Mouse (Mus musculus) bone marrow macrophage, adult 2 months (primary cell): ENCODE results near the gene Fbxl3. TPM values are rescaled to one million over a fixed set of nuclear protein-coding genes. Genes with fewer than 3 reads are reported as not detected.

Experiments
- H3K27ac ChIP-seq: 2 replicates; pipeline ENCODE4 v1.5.1; 2012; ENCODE audit warnings: low read depth, low read length; ENCODE audit not compliant: insufficient read depth
- H3K4me1 ChIP-seq: 2 replicates; pipeline ENCODE4 v1.6.1; 2012; ENCODE audit warnings: low read length; ENCODE audit not compliant: control insufficient read depth, insufficient read depth
- H3K4me3 ChIP-seq: 2 replicates; pipeline ENCODE4 v1.5.1; 2012; ENCODE audit warnings: mild to moderate bottlenecking, low read length, moderate library complexity; ENCODE audit not compliant: insufficient read depth
- CTCF ChIP-seq: IDR thresholded peaks from 2 replicates; pipeline ENCODE4 v1.5.1; 2012; ENCODE audit warnings: low read depth, mild to moderate bottlenecking, low read length, moderate library complexity
- POLR2A ChIP-seq: IDR thresholded peaks from 2 replicates; pipeline ENCODE4 v1.6.1; 2012; ENCODE audit warnings: mild to moderate bottlenecking, low read depth, low read length, borderline replicate concordance
- polyA plus RNA-seq: library from polyadenylated mRNA; stranded (reverse); fragments of >200 nt; gene quantifications from 2 replicates; pipeline ENCODE4 v1.2.4, GENCODE M21; 2012; ENCODE audit not compliant: missing spikeins, insufficient read depth, insufficient read length

The Fbxl3 gene
- 69.0 and 80.2 TPM in 2 replicates for polyA plus RNA-seq

DNA sequence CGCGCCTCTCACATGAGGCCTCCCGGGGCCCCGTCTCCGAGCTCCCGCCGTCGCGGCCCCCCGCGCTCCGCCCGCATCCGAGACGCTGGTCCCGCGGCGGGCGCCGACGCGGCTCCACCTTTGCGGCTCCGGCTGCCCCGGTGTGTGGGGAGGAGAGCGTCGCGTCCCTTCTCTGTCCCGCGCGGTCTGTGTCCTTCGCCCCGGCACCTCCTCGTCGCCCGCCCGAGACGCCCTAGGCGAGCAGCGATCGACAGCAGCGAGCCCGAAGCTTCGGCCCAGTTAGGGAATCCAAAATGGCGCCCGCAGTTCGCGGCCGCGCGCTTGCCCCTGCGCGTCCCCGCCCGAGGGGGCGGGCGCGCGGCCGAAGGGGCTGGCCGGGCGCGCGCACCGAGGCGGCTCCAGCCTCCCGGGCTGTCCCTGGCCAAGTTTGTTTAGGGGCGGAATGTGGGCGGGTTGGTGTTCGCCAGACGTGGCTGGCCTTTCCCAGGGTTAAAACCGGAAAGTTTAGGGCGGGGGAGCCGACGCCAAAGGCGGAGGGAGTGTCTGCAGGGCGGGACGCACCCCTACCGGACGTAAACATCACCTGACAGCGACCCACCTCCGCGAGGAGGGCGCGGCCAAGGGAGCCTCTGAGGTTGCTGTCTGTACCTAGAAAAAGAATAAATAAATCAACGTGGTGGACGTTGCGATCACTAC is at the start of gene Fbxl3:
Gene Fbxl3 (minus strand): TSS at position 329 of the 696 bp plus-strand sequence.
- H3K4me1 ChIP-seq, result peaks cover 24% of the 10 kb centered on the region
- peak within 1 kb of the TSS; percentile 87 for H3K4me3 ChIP-seq
- TF ChIP-seq CTCF (no peak), POLR2A (no peak)
- peak within 1 kb of the TSS; percentile 95 for H3K27ac ChIP-seq

DNA sequence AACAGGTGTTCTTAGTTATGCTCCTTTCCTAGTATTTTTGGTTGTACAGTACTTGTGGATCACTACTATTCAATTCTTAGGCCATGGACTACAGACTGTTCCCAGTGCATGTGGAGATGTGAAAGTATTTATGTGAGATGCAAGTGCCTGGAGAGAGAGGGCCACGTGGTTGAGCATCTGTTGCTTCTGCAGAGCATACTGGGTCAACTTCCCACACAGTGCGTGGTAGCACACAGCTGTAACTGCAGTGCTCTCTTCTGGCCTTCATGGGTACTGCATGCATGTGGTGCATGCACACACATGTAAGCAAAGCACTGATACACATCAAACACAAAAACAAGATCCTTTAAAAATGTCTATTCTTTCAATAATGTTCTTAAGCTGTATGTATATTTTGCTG is 32.6 kb upstream of the Fbxl3 start:
- Histone ChIP-seq H3K4me3 (no peak overlapping the region), H3K27ac (no peak overlapping the region), H3K4me1 (no peaks in the 10 kb centered on the region)
- TF ChIP-seq CTCF, result peak; percentile 36; the same call in 1 of the 2 replicates
- no peak for TF ChIP-seq POLR2A

DNA sequence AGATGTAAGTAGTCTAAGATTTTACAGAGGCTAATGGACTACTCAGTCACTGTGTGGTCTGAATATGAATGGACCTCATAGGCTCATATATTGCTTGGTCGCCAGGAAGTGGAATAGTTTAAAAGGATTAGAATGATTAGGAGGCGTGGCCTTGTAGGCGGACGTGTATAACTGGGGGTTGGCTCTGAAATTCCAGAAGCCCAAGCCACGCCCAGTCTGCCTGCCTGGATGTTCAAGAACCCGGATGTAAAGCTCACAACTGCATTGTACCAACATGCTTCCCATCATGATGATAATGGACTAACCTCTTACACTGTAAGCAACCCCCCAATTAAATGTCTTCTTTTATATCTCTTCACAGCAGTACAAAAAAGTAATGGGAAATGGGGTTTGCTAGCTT is 26.4 kb upstream of the Fbxl3 start:
- no peak overlapping the region for H3K27ac ChIP-seq
- no peaks in the 10 kb centered on the region for H3K4me1 ChIP-seq
- H3K4me3 ChIP-seq, result no peak overlapping the region
- TF ChIP-seq POLR2A (no peak), CTCF (no peak)

DNA sequence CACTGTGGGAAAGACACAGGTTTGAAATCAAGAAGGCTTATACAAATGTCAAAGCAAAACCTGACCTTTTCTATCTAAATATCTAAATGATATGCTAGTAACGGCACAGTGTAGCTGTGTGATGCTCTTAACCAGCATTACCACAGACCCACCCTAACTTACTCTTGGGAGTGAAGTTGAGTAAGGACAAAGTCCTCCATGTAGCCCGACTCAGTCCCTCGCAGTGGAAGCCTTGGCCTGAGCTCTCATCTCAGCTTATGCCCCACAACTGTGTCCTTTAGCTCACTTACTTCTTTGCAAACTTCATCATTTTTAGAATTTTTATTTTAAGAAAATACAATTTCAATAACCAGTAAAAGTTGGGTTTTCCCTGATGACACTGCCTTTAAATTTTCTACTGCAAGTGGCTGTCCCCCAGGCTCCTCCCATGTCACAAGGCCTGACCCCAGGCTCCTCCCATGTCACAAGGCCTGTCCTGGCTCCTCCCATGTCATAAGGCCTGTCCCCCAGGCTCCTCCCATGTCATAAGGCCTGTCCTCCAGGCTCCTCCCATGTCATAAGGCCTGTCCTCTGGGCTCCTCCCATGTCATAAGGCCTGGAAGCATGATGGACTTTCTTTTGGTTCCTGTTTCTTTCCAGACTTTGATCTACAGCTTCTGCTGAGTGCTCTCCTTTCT is 15.8 kb upstream of the Fbxl3 start:
- TF ChIP-seq POLR2A, result no peak
- no peak for TF ChIP-seq CTCF
- H3K27ac ChIP-seq, result peak overlapping the region; percentile 81

DNA sequence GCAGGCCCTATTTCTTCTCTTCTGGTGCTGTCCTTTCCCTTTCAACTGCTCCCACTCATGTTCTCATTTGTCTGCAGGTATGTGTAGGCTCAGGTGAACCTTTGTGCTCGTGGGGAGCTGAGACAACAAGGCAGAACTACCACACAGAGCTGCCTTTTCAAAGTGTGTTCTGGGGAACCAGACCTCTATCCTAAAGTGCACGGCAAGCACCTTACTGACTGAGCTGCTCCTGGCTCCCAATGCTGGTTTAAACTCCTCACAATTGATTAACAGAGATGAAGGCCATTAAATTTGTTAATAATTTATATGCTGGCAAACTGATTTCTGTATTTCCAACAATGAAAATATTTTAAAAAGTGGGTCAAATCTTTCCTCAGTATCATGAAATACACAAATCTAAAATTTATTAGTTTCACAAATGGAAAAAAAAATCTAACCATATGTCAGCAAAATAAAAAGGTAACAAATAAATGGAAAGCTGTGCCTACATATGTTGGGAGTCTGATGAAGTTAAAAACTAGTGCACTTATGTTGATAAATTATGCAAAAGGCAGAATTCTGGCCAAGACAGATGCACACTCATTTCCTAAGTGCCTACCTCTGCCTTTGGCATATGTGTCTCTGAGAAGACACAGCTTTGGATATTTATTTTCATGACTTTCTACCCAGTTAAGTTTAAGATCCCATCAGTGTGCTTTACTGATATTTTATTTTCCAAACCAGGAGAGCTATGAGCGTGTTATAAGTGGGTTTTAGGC is 13.4 kb upstream of the Fbxl3 start:
- no peak overlapping the region for H3K27ac ChIP-seq
- TF ChIP-seq POLR2A, result no peak
- no peak for TF ChIP-seq CTCF
- H3K4me1 ChIP-seq, result peaks cover 17% of the 10 kb centered on the region
- H3K4me3 ChIP-seq, result no peak overlapping the region

More for the DNA sequence above, 15.8 kb upstream of the Fbxl3 start:
- no peak overlapping the region for H3K4me3 ChIP-seq
- H3K4me1 ChIP-seq, result peaks cover 17% of the 10 kb centered on the region

DNA sequence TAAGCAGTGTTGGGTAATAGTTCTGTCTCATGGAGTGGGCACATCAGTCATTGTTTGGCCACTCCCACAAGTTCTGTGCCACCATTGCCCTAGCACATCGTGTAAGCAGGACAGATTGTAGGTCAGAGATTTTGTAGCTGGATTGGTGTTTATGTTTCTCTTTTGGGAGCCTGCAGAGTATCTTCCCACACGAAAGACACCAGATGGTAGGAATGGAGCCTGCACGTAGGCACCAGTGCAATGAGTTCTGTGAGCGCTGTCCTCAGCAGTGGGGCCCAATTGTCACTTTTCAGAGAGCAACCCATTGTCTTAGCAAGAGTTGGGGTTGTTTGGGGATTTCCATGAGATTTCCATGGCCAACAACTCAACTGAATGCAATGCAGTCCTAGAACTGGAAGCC is 10.6 kb upstream of the Fbxl3 start:
- no peak for TF ChIP-seq POLR2A
- no peak for TF ChIP-seq CTCF
- H3K4me1 ChIP-seq, result peaks cover 7% of the 10 kb centered on the region
- H3K27ac ChIP-seq, result no peak overlapping the region
- H3K4me3 ChIP-seq, result no peak overlapping the region

DNA sequence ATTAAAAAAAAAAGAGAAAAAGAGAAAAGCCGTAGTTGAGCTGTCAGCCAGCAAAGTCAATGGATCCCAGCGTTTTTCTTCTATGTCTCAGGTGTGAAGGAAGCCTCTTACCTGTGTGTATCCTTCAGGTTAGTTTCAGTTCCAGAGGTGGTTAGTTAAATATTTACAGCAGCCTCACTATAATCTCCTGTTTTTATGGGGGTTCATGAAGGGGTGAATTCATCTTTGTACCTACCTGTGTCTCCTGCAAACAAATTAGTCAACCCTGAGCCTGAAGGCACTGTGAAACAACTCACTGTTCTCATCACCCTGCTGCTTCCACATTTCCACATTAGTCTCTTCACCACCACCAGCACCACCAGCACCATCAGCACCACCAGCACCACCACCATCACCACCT is 6.9 kb upstream of the Fbxl3 start:
- no peak for TF ChIP-seq CTCF
- TF ChIP-seq POLR2A, result no peak
- Histone ChIP-seq H3K4me3 (no peak overlapping the region), H3K27ac (no peak overlapping the region), H3K4me1 (peaks cover 5% of the 10 kb centered on the region)

DNA sequence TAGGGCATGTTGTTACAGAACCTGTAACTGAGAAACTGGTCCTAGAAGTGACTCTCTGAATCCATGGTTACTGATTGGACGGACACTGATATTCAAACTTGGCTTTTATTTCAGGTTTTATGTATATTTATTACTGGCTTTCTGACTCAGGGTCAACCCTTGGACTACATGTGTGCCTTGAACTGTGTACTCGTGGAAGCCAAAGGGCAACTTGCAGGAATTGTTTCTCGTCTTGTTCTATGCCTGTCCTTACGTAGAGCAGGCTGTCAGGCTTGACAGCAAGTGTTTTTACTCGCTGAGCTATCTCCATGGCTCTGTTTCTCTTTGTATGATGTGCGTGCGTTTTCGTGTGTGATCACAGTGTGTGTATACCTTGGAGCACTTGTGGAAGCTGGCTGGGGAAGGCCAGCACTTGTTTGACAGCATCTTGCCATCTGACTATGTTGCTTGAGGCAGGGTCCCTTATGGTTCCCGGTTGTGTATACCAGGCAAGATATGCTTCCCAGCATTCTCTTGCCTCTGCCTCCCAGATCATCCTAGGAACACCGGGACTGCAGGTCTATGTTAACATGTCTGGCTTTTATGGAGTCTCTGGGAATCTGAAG is 3.5 kb upstream of the Fbxl3 start:
- peaks cover 5% of the 10 kb centered on the region for H3K4me1 ChIP-seq
- no peak for TF ChIP-seq CTCF
- TF ChIP-seq POLR2A, result no peak
- no peak overlapping the region for H3K4me3 ChIP-seq
- H3K27ac ChIP-seq, result no peak overlapping the region

DNA sequence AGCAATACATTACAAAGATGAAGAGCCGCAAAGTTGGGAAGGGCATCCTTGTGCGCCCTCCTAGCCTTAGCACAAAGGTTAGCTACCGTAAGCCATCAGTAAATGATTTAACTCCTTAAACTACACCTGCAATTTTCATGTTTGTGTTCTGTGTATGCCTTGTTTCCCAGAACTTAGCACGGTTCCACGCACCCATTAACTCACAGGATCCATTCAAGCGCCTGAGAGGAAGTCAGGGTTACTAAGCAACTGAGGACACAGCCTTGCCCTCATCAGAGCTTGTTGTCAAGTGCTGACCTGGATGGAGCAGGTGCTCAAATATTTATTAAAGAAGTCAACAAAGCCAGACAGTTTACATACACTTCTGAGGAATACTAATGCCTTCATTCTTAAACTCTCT is 2.9 kb upstream of the Fbxl3 start:
- no peak overlapping the region for H3K27ac ChIP-seq
- TF ChIP-seq POLR2A (no peak), CTCF (no peak)
- H3K4me1 ChIP-seq, result peaks cover 7% of the 10 kb centered on the region
- no peak overlapping the region for H3K4me3 ChIP-seq
